Mouse (Mus musculus): Measurements from ENCODE around the gene Sdhb. TPM values are rescaled to one million over a fixed set of nuclear protein-coding genes. Genes with fewer than 3 reads are reported as not detected.

Gene Sdhb
- polyA plus RNA-seq, 1 experiment from 2014 or later, result 242 TPM

DNA sequence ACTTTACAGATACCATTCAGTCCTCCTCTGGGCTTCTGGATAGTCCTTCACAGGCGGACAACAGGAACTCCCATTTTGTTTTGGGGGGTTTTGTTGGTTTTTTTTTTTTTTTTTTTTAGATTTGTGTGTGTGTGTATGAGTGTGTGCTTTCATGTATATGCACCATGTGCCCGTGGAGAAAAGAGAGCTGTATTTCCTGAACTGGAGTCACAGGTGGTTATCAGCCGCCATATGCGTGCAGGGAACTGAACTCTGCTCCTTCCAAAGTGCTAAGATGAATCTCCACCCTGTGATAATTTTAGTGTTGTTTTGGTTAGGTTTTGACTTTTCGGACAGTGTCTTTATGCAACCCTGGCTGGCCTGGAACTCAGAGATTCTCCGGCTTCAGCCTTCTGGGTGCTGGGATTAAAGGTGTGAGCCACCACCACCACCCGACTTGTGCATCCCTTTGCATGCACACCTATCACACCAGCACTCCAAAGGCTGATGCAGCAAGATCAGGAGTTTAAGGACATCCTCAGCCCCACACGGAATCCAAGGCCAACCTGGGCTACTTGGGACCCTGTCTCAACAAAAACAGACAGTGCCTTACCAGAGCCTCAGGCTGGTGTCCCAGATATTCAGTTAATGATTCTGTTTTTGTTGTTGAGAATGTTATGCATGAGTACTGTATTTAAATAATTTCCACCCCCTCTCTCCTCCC, 1.4 kb downstream of the Sdhb start:
- H3K9me3 ChIP-seq (replicated peaks), result no peaks in the 10 kb centered on the region
- H3K36me3 ChIP-seq, result peaks cover 14% of the 10 kb centered on the region
- H3K27ac ChIP-seq, result peak overlapping the region; percentile 84
- H3K27me3 ChIP-seq, result peaks cover 7% of the 10 kb centered on the region
- H3K4me2 ChIP-seq, result peak overlapping the region; percentile 89
- peak overlapping the region; percentile 94 for H3K4me3 ChIP-seq (replicated peaks)
- DNase-seq (no peak), ATAC-seq (ENCODE audit: low read depth) (no peak)
- H3K4me1 ChIP-seq (replicated peaks), result peaks cover 60% of the 10 kb centered on the region
- H3K9ac ChIP-seq, result peak overlapping the region; percentile 90
- WGBS (ENCODE audit: insufficient replicate concordance), result 36% methylated on average over 8 of the region's 8 CpGs

DNA sequence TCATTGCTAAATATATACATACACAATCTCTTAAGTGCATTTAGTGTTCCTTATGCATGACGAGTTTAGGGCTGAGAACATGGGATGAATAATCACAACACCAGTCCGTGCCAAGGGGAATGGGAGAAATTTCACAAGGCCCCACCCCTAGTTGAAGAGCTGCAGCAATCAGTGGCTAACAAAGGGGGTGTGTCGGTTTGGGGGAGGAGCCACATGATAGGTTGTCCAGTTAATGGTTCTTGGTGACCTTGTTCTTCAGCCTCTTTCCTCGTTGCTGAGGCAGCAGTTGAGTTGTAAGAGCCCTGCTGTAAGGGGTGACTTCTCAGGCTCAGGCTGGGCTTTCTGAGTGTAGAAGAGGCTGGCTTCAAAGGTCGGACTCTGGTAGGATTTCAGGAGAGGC, 1.9 kb downstream of the Sdhb start:
- H3K36me3 ChIP-seq, result peaks cover 20% of the 10 kb centered on the region
- no peak for ATAC-seq (ENCODE audit: low read depth)
- WGBS (ENCODE audit: insufficient replicate concordance), result 33% methylated on average over 5 of the region's 5 CpGs

DNA sequence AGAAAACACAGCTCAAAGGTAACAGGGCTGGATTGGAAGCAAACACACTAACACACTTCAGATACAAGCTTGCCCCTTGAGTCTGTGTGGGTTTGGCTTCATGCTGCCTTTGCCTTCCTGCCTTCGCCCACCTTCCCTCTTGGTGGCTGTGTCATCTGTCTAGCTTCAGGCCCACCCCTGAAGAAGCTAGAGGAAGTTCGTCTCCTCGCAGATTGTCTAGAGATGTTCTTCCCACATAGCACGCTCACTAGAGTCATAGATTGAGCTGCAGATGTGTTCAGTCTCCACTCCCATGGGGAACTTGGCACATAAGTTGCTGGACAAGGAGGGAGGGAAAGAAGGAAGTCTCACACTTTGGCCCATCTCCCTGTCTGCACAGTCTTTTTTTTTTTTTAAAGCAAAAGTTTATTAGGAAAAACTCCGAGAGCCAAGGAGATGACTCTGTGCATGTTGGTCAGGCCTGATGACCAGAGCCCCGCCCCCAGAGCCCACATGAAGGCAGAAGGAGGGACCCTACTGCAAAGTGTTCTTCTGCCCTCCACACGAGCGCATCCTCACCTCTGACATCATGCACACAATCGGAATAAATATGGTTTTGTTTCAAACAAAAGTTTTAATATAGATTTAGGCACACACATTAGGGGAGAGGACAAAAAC, 3.1 kb downstream of the Sdhb start:
- WGBS (ENCODE audit: insufficient replicate concordance), result 59% methylated on average over 9 of the region's 9 CpGs
- H3K4me1 ChIP-seq (replicated peaks), result peaks cover 56% of the 10 kb centered on the region
- peaks cover 28% of the 10 kb centered on the region for H3K36me3 ChIP-seq
- H3K9me3 ChIP-seq (replicated peaks), result no peaks in the 10 kb centered on the region
- H3K27me3 ChIP-seq, result 0 out of 2 replicates have a peak, but pooled peaks cover 3% of the 10 kb centered on the region
- DNase-seq (no peak), ATAC-seq (ENCODE audit: low read depth) (no peak)
- no peak overlapping the region for H3K4me3 ChIP-seq (replicated peaks)
- H3K4me2 ChIP-seq, result no peak overlapping the region
- H3K27ac ChIP-seq, result no peak overlapping the region
- H3K9ac ChIP-seq, result no peak overlapping the region

More for the DNA sequence above, 1.9 kb downstream of the Sdhb start:
- Histone ChIP-seq H3K4me3 (replicated peaks) (peak overlapping the region; percentile 94; the same call in 1 of the 2 replicates), H3K4me1 (replicated peaks) (peaks cover 56% of the 10 kb centered on the region), H3K4me2 (peak overlapping the region; percentile 89), H3K27ac (peak overlapping the region; percentile 84), H3K27me3 (0 out of 2 replicates have a peak, but pooled peaks cover 3% of the 10 kb centered on the region), H3K9ac (peak overlapping the region; percentile 90; the same call in 1 of the 2 replicates), H3K9me3 (replicated peaks) (no peaks in the 10 kb centered on the region)
- DNase-seq, result peak; percentile 58

DNA sequence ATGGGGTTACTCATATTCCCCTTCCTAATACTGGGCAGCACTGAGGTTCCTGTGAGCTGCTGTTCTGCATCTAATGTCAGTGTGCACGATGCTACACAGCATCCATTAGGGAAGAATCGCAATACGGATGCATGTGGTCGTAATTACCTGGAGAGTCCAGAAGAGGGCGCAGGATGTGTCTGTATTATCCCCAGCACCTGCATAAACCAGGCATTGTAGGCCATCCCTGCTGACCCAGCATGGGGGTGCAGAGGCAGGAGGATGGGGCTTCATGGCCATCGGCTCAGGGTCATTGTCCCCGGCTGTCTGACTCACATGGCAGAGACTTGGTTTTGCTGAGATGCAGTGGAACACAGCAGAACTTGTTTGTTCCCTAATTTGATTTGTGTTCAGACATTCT, 3.6 kb downstream of the Sdhb start:
- Histone ChIP-seq H3K27ac (no peak overlapping the region), H3K27me3 (no peaks in the 10 kb centered on the region), H3K4me1 (replicated peaks) (peaks cover 56% of the 10 kb centered on the region), H3K9ac (no peak overlapping the region), H3K4me2 (no peak overlapping the region), H3K4me3 (replicated peaks) (no peak overlapping the region), H3K36me3 (peaks cover 33% of the 10 kb centered on the region), H3K9me3 (replicated peaks) (no peaks in the 10 kb centered on the region)
- ATAC-seq (ENCODE audit: low read depth), result no peak
- peak; percentile 49 for DNase-seq
- 16% methylated on average over 7 of the region's 7 CpGs for WGBS (ENCODE audit: insufficient replicate concordance)

DNA sequence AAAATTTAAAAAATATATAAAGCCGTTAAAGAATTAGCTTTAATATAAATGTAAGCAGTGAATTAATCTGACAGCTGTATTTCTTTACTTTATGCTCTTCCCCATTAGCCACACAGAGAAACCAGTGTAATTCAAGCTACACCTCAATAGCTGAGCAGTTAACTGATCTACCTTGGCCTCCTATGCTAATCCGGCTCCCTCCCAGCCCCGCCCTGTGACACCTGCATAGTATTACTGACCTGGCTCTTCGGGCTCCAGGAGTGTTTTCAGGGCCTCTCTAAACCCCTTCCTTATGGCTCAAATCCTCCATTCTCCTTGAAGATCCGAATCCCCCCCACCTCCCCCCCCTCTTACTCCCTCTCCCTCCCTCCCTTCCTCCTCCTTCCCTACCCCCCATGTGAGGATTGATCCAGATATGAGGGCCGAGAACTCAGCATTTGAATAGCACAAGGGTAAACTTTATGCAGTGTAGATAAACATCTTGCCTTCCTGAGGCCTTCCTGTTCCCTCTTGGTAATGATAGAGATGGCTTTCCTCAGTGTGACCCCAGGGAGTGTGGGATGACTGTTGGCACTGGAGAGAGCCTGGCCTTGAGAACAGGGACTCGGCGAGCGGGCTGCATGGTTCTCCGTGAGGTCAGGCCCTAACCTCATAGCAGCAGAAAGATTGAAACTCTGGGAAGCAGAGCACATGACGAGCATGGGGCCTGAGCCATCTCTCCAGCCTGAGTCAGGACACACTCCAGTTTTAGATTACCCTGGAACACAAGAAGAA, 6.6 kb downstream of the Sdhb start:
- DNase-seq (no peak), ATAC-seq (ENCODE audit: low read depth) (no peak)
- Histone ChIP-seq H3K27ac (no peak overlapping the region), H3K4me2 (no peak overlapping the region), H3K9me3 (replicated peaks) (no peaks in the 10 kb centered on the region), H3K9ac (no peak overlapping the region), H3K4me3 (replicated peaks) (no peak overlapping the region), H3K27me3 (no peaks in the 10 kb centered on the region), H3K4me1 (replicated peaks) (peaks cover 32% of the 10 kb centered on the region), H3K36me3 (peaks cover 62% of the 10 kb centered on the region)
- 82% methylated on average over 11 of the region's 11 CpGs for WGBS (ENCODE audit: insufficient replicate concordance)

DNA sequence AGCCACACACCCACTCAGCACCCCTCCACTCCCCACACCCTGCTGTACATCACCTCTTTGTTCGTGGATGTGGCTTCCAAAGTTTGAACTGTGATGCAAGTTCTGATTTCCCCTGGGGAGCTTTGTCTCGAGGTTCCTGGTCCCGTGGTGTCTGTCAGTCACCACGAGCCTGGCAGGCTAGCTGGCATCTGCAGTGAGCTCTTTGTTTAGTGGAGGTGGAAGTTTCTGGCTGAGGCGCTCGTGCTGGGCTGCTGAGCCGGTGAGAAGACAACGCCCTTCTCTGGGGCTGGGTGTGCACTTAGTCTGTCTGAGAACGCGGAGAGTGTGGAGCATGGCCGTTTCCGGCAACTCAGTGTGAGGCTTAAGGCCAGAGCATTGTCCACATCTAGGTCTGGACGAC, 10.7 kb downstream of the Sdhb start:
- H3K9me3 ChIP-seq (replicated peaks), result no peaks in the 10 kb centered on the region

DNA sequence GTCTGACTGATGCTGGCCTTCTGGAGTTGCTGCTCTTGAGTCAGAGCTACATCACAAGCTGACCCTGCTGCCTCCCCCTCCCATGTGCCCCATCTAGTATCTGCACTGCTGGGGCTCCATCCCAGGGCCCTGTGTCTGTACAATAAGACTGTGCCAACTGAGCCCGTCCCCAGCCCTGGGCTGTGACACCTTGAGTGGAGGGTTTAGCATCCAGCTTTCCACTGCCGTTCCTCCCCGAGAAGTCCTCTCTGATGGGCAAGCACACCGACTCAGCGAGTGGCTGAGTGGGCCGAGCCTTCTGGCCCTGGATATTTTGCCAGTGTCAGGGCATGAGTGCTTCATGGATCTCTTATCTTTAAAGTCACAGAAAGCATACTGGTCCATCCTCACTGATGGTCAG, 13.4 kb downstream of the Sdhb start:
- no peak for DNase-seq
- Histone ChIP-seq H3K4me3 (replicated peaks) (no peak overlapping the region), H3K27ac (no peak overlapping the region), H3K9me3 (replicated peaks) (no peaks in the 10 kb centered on the region), H3K4me2 (no peak overlapping the region), H3K9ac (no peak overlapping the region), H3K4me1 (replicated peaks) (peaks cover 30% of the 10 kb centered on the region), H3K36me3 (peaks cover 88% of the 10 kb centered on the region), H3K27me3 (no peaks in the 10 kb centered on the region)
- ATAC-seq (ENCODE audit: low read depth), result no peak
- WGBS (ENCODE audit: insufficient replicate concordance), result 91% methylated on average over 6 of the region's 6 CpGs

More for the DNA sequence above, 10.7 kb downstream of the Sdhb start:
- H3K4me3 ChIP-seq (replicated peaks), result no peak overlapping the region
- whole genome bisulfite sequencing (ENCODE audit: insufficient replicate concordance), result 77% methylated on average over 13 of the region's 13 CpGs
- no peak overlapping the region for H3K9ac ChIP-seq
- no peaks in the 10 kb centered on the region for H3K27me3 ChIP-seq
- peaks cover 89% of the 10 kb centered on the region for H3K36me3 ChIP-seq
- no peak for ATAC-seq (ENCODE audit: low read depth)
- H3K27ac ChIP-seq, result no peak overlapping the region
- no peak for DNase-seq
- H3K4me1 ChIP-seq (replicated peaks), result peaks cover 7% of the 10 kb centered on the region
- no peak overlapping the region for H3K4me2 ChIP-seq

DNA sequence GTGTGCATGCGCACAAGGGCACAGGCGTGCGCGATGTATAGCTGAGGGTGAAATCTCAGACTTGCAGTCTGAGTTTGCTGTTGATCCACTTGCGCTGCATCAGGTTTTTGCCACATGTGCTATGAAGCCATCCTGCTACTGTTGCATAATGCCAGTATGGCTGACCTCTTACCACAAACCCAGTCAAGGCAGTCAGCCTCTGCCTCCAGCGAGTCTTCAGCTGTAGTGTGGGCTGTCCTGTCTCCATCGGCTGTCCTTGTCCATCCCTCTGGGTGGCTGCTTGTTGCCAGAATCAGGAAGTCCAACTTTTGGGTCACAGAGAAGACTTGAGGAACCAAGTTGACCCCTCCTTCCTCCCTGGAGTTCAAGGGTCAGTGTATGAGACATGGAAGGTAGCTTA, 14.4 kb downstream of the Sdhb start:
- Histone ChIP-seq H3K27ac (no peak overlapping the region), H3K9ac (no peak overlapping the region), H3K4me3 (replicated peaks) (no peak overlapping the region), H3K27me3 (no peaks in the 10 kb centered on the region), H3K9me3 (replicated peaks) (no peaks in the 10 kb centered on the region), H3K4me2 (no peak overlapping the region), H3K4me1 (replicated peaks) (peaks cover 30% of the 10 kb centered on the region), H3K36me3 (peaks cover 85% of the 10 kb centered on the region)
- ATAC-seq (ENCODE audit: low read depth) (no peak), DNase-seq (no peak)
- WGBS (ENCODE audit: insufficient replicate concordance), result 75% methylated on average over 7 of the region's 7 CpGs

DNA sequence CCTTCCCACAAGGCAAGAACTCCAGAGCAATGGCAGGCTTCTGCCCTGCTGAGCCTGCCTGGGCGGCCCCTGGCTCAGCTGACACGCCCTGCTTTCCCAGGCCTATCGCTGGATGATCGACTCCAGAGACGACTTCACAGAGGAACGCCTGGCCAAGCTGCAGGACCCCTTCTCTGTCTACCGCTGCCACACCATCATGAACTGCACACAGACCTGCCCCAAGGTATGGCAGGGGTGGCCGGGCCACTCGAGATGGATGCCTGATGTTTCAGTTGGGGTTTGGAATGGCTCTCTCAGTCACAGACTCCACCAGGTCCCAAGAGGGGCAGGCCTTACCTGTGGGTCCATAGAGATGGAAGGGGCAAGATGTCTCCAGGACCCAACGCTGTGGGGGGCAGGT, 16.3 kb downstream of the Sdhb start:
- Histone ChIP-seq H3K36me3 (peaks cover 70% of the 10 kb centered on the region), H3K9me3 (replicated peaks) (peaks cover 3% of the 10 kb centered on the region; the same call in 1 of the 2 replicates), H3K27ac (no peak overlapping the region), H3K4me1 (replicated peaks) (peaks cover 30% of the 10 kb centered on the region), H3K27me3 (no peaks in the 10 kb centered on the region), H3K4me2 (no peak overlapping the region), H3K9ac (no peak overlapping the region), H3K4me3 (replicated peaks) (no peak overlapping the region)
- WGBS (ENCODE audit: insufficient replicate concordance), result 60% methylated on average over 10 of the region's 10 CpGs
- ATAC-seq (ENCODE audit: low read depth), result no peak
- no peak for DNase-seq

DNA sequence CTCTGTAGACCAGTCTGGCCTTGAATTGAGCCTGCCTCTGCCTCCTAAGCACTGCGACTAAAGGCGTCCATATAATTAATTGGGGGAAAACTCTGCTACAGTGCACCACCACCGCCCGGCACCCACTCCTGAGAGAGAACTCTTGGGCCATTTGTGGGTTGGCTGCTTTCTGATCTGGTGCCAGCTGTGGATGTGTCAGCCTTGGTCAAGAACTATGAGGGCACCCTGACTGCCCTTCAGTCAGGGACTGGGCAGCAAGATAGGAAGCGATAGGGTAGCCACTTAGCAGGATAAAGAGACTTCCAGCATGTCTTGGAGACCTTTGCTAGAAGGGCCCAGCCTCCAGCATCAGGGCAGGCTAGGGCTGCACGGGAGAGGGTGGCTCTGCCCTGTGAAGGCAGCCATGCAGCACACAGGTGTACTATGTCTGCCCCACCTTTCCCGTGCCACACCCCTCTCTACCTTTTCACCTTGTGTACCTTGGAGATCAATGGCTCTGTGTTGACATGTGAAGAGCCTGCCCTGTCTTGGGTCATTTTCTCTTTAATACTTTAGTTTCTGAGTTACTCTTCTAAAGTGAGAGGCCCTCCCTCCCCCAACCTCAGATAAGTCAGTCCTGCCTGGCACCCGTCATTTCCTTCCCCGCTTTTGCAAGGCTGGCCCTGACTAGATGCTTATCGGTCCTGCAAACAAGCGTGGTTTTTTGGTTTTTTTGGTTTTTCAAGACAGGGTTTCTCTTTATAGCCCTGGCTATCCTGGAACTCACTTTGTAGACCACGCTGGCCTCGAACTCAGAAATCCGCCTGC, 17.1 kb downstream of the Sdhb start:
- H3K27ac ChIP-seq, result no peak overlapping the region

More for the DNA sequence above, 17.1 kb downstream of the Sdhb start:
- ATAC-seq (ENCODE audit: low read depth) (no peak), DNase-seq (no peak)
- H3K4me3 ChIP-seq (replicated peaks), result no peak overlapping the region
- H3K9me3 ChIP-seq (replicated peaks), result peaks cover 3% of the 10 kb centered on the region; the same call in 1 of the 2 replicates
- H3K36me3 ChIP-seq, result peaks cover 61% of the 10 kb centered on the region
- H3K4me2 ChIP-seq, result no peak overlapping the region
- 49% methylated on average over 14 of the region's 14 CpGs for WGBS (ENCODE audit: insufficient replicate concordance)
- H3K9ac ChIP-seq, result no peak overlapping the region
- H3K4me1 ChIP-seq (replicated peaks), result peaks cover 33% of the 10 kb centered on the region
- no peaks in the 10 kb centered on the region for H3K27me3 ChIP-seq

Measured in liver, embryonic 13.5 days (tissue).